Mouse (Mus musculus): ENCODE results near the gene 4931409K22Rik. TPM values are rescaled to one million over a fixed set of nuclear protein-coding genes. Genes with fewer than 3 reads are reported as not detected.

The 4931409K22Rik gene
- polyA plus RNA-seq, 1 experiment: 0.14 TPM

DNA sequence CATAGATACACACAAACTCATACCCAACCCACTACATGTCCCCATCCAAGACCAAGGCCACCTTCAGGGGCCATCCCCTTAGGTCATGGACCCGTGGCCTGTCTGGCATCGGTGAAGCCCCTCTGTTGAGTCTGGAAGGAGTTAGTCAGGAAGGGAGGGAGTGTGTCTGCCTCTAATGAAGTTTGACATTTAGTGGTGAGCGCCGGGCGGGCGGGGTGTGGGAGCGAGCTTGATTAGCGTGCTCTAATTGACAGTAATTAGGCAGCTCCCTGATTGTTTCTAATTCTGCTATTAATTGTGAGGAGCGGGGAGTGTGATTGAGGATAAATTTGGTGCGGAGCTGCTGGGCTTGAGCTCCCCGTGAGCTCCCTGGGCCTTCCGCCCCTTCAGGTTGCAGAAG is 59.1 kb downstream of the 4931409K22Rik start:
- Histone ChIP-seq H3K36me3 (ENCODE audit: control insufficient read depth, insufficient read depth, low read length) (peaks cover 3% of the 10 kb centered on the region), H3K27me3 (replicated peaks; ENCODE audit: control insufficient read depth, insufficient read depth, low read length) (no peaks in the 10 kb centered on the region), H3K4me1 (ENCODE audit: control insufficient read depth, insufficient read depth, low read length) (no peaks in the 10 kb centered on the region; the same call in 1 of the 2 replicates), H3K4me3 (ENCODE audit: insufficient read depth, low read depth, low read length) (no peak overlapping the region), H3K27ac (ENCODE audit: insufficient read depth, low read depth, low read length) (no peak overlapping the region)
- no peak for TF ChIP-seq POLR2A (IDR thresholded peaks at IDR 0.05; ENCODE audit: low read depth, low read length)
- TF ChIP-seq CTCF (conservative IDR thresholded peaks at IDR 0.05; ENCODE audit: insufficient read depth, insufficient read length, low read depth, low read length): no peak
- DNase-seq: no peak
- WGBS: 83% methylated on average over 12 of the region's 12 CpGs

GRCm38 (mm10) chr5:24496756-24497155 is 59.9 kb downstream of the 4931409K22Rik start:
- 83% methylated on average over 6 of the region's 6 CpGs for WGBS

GRCm38 (mm10) chr5:24495019-24495418 is 61.6 kb downstream of the 4931409K22Rik start:
- Histone ChIP-seq H3K36me3 (ENCODE audit: control insufficient read depth, insufficient read depth, low read length) (peaks cover 1% of the 10 kb centered on the region), H3K4me3 (ENCODE audit: insufficient read depth, low read depth, low read length) (no peak overlapping the region), H3K27me3 (replicated peaks; ENCODE audit: control insufficient read depth, insufficient read depth, low read length) (no peaks in the 10 kb centered on the region), H3K4me1 (ENCODE audit: control insufficient read depth, insufficient read depth, low read length) (no peaks in the 10 kb centered on the region), H3K27ac (ENCODE audit: insufficient read depth, low read depth, low read length) (no peak overlapping the region)
- DNase-seq: no peak
- WGBS: 90% methylated on average over 15 of the region's 15 CpGs
- TF ChIP-seq CTCF (conservative IDR thresholded peaks at IDR 0.05; ENCODE audit: insufficient read depth, insufficient read length, low read depth, low read length) (no peak), POLR2A (IDR thresholded peaks at IDR 0.05; ENCODE audit: low read depth, low read length) (no peak)

More at GRCm38 (mm10) chr5:24496756-24497155, 59.9 kb downstream of the 4931409K22Rik start:
- no peak overlapping the region for H3K4me3 ChIP-seq (ENCODE audit: insufficient read depth, low read depth, low read length)
- no peak for DNase-seq
- no peak overlapping the region for H3K27ac ChIP-seq (ENCODE audit: insufficient read depth, low read depth, low read length)
- H3K27me3 ChIP-seq (replicated peaks; ENCODE audit: control insufficient read depth, insufficient read depth, low read length): no peaks in the 10 kb centered on the region
- H3K36me3 ChIP-seq (ENCODE audit: control insufficient read depth, insufficient read depth, low read length): peaks cover 3% of the 10 kb centered on the region
- TF ChIP-seq CTCF (conservative IDR thresholded peaks at IDR 0.05; ENCODE audit: insufficient read depth, insufficient read length, low read depth, low read length): no peak
- H3K4me1 ChIP-seq (ENCODE audit: control insufficient read depth, insufficient read depth, low read length): no peaks in the 10 kb centered on the region

Other genes starting within 250 kb of the 4931409K22Rik start
- 3.1 and 5.5 TPM in 2 replicates for gene Kcnh2, start 205.2 kb downstream of the 4931409K22Rik start, polyA plus RNA-seq (2012; rRNA removed)
- gene Nos3, start 192.0 kb downstream of the 4931409K22Rik start, polyA plus RNA-seq (2012; rRNA removed): 11.4 and 12.4 TPM in 2 replicates
- gene Atg9b, start 164.7 kb downstream of the 4931409K22Rik start, polyA plus RNA-seq (2012; rRNA removed): 0.76 and 0.89 TPM in 2 replicates
- 112 and 117 TPM in 2 replicates for gene Abcb8, start 163.1 kb downstream of the 4931409K22Rik start, polyA plus RNA-seq (2012; rRNA removed)
- gene Asic3, start 143.4 kb downstream of the 4931409K22Rik start, polyA plus RNA-seq (2012; rRNA removed): 0.20 and 0.33 TPM in 2 replicates
- 78.0 and 83.2 TPM in 2 replicates for gene Cdk5, start 133.3 kb downstream of the 4931409K22Rik start, polyA plus RNA-seq (2012; rRNA removed)
- gene Slc4a2, start 133.0 kb downstream of the 4931409K22Rik start, polyA plus RNA-seq (2012; rRNA removed): 56.8 and 66.9 TPM in 2 replicates
- gene Fastk, start 111.5 kb downstream of the 4931409K22Rik start, polyA plus RNA-seq (2012; rRNA removed): 291 and 403 TPM in 2 replicates
- gene Tmub1, start 109.0 kb downstream of the 4931409K22Rik start, polyA plus RNA-seq (2012; rRNA removed): 60.0 and 68.9 TPM in 2 replicates
- gene Agap3, start 104.6 kb downstream of the 4931409K22Rik start, polyA plus RNA-seq (2012; rRNA removed): 59.4 and 62.3 TPM in 2 replicates
- 0.05 and 0.11 TPM in 2 replicates for gene Gbx1, start 29.6 kb downstream of the 4931409K22Rik start, polyA plus RNA-seq (2012; rRNA removed)
- gene Asb10, start 15.8 kb downstream of the 4931409K22Rik start, polyA plus RNA-seq (2012; rRNA removed): 0.38 and 1.6 TPM in 2 replicates
- 40.2 and 47.6 TPM in 2 replicates for gene Abcf2, start 20.7 kb upstream of the 4931409K22Rik start, polyA plus RNA-seq (2012; rRNA removed)
- gene Chpf2, start 29.9 kb upstream of the 4931409K22Rik start, polyA plus RNA-seq (2012; rRNA removed): 20.2 and 27.5 TPM in 2 replicates
- 12.4 and 15.9 TPM in 2 replicates for gene Smarcd3, start 67.6 kb upstream of the 4931409K22Rik start, polyA plus RNA-seq (2012; rRNA removed)
- 37.5 and 46.9 TPM in 2 replicates for gene Nub1, start 128.7 kb upstream of the 4931409K22Rik start, polyA plus RNA-seq (2012; rRNA removed)
- 7.0 and 8.6 TPM in 2 replicates for gene Wdr86, start 173.9 kb upstream of the 4931409K22Rik start, polyA plus RNA-seq (2012; rRNA removed)
- gene Crygn, start 201.2 kb upstream of the 4931409K22Rik start, polyA plus RNA-seq (2012; rRNA removed): 0.14 and 1.4 TPM in 2 replicates